Mouse (Mus musculus): ENCODE results near the gene Tcl1b3.

Tcl1b3 gene

DNA sequence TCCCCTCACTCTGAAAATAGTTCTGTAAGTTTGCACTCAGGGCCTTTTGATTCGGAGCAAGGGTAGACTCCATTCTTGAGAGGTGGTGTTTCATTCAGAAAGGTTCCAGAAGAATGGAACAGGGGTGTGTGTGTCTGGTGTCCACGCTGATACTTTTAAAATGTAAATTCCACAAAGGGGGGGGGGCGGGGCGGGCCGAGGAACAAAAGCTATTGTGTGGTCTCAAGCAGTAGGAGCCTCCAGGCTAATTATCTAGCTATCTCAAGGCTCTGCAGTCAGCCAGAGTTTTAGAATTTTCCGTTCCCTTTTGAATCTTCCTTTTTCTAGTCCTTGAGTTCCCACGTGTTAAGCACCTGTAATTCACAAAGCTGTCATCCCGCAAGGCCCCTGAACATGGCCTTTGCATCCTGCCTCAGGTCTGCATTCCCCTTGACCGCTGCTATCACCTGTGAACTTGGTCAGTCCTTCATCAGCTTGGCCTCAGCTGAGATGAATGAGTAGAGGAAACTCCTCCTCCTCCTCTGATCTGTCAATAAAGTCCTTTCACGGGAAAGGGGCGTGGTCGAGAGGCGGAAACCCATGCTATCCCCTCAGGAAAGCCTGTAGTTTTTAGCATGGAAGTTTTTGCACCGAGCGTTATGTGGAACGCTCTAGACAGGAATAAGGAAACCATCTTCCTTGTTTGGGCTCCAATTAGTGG, 33.9 kb downstream of the Tcl1b3 start:
- ATAC-seq (ENCODE audit: insufficient number of reproducible peaks, low FRiP score, low TSS enrichment), result no peak

DNA sequence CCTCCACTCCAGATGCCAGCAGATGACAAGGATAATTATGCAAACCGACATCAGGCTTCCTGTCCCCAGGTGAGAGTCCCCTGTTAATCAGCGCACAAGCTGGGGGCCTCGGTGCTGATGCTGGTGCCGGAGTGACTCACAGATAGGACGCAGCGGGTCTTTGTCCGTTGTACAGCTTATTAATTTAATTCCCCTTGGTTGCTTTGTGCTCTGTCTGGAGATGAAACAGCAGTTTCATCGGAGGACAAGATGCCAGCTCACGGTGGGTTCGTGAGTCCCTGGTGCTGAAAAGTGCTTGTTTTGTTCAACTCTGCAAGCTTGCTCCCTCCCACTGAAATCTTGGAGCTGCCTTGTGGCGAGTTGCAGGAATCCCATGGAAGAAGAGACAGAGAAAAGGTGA, 43.5 kb downstream of the Tcl1b3 start:
- ATAC-seq (ENCODE audit: insufficient number of reproducible peaks, low FRiP score, low TSS enrichment), result no peak

DNA sequence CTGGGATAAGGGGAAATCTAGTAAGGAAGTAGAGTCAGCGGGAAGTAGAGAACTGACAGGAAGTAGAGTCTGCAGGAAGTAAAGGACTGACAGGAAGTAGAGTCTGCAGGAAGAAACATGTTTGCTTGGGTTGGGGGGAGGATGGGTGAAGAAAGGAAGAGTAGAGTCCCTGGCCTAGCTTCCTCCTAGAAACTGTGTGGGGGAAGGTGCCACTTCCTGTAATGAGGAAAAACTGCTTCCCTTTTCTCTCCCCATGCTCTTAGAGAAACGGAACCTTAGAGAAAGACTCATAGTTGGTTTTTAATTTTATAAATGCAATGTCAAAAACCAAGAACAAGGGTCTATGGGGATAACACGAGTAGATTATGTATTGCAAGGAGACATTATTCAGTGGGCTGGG, 44.2 kb downstream of the Tcl1b3 start:
- no peak for ATAC-seq (ENCODE audit: insufficient number of reproducible peaks, low FRiP score, low TSS enrichment)

DNA sequence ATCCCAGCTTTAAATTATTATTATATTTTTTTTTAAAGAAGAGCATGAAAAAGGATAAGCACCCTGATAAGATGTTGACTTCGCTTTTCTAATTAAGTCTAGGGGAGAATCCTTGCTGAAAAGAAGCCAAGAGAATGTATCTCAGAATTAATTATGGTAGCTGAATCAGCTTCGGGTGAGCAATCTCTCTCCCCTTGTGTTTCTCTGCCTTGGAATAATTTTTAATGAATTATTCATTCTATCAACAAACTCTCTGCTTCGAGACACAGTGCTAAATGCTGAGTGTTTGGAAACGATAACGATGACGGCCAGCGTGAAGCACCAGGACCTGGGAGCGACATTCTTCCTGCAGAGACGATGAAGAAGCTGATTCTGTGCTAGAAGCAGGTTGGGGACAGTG, 48.2 kb downstream of the Tcl1b3 start:
- no peak for ATAC-seq (ENCODE audit: insufficient number of reproducible peaks, low FRiP score, low TSS enrichment)

Data from cerebellum, adult (tissue).